Mouse (Mus musculus): ENCODE results near the gene Spats2. TPM values are rescaled to one million over a fixed set of nuclear protein-coding genes. Genes with fewer than 3 reads are reported as not detected.
"Not testable (repeated sequence)": the region's sequence is repeated elsewhere in the genome, so short reads cannot be mapped to it uniquely, and the experiment has no call there.

Gene Spats2
- polyA plus RNA-seq, 1 experiment from 2014 or later = 60.1 TPM

DNA sequence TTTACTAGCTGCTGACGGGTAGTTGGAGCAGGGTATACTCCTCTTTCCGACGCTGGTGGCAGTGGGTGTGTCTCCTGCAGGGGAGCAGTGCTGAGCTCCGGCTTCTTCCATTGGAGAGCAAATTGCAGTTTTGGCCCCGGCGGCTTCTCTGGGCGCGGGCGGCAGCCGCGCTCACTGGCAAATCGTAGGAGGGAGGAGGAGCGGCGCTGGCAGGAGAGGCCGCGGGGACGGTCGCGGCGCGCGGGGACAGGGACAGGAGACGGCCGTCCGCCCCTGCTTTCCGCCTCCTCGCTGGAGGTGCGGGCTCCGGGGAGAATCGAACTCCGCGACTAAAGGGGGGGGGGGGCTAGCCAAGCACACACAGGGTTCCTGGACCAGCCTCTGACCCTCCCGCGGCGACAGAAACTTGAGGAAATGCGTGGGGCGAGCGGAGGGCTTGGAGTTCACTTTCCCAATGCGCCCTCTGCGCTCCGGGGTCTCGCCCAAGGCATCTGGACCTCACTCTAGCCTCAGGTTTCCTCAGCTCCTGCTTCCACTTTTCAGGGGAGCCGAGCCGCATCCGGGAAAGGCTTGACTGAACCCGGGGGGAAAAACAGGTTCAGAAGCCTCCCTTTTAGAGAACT, 98.0 kb downstream of the Spats2 start:
- Histone ChIP-seq H3K4me1 (peaks cover 62% of the 10 kb centered on the region), H3K27me3 (replicated peaks; ENCODE audit: low read depth, poor library complexity, severe bottlenecking) (peaks cover 96% of the 10 kb centered on the region), H3K4me3 (peak overlapping the region; percentile 57), H3K9me3 (no peaks in the 10 kb centered on the region), H3K36me3 (replicated peaks) (no peaks in the 10 kb centered on the region), H3K27ac (replicated peaks) (0 out of 2 replicates have a peak overlapping the region, but pooled peaks have one; percentile 59)
- WGBS = under 1% methylated on average over 43 of the region's 46 CpGs
- DNase-seq (ENCODE audit: low spot score) = peak; percentile 65

DNA sequence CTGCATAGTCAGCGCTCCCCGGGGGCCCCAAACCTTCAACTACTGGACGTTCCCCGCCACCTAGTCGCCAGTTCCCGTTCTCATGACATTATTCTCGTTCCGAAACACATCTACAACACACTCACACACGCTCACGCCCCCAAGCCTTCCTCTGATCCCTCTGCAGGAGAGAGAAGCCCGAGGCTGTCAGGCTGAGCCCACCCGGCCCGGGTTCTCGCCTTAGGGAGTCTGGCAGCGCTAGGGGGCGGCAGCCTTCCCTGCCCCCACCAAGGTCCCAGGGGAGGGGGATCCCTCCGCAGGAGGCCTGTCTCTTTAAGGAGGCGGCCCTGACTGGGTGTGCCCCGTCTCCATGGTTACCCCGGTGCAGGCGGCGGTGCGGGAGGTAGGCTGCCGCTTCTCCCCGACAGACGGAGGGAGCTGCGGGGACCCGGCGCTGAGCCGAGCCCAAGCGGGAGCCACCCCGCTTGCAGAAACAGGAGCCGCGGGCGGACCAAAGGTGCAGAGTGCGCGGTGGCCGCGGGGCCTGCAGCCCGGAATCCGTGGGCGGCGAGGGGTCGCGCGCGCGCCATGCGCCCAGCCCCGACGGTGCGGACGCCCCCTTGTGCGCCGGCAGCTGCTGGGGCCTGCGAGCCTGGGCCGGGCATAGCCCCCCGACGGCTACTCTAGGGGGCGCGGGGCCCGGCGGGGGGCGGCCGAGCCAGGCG, 98.6 kb downstream of the Spats2 start, which contains the start of gene Kcnh3:
Gene Kcnh3 (plus strand): TSS at position 654 of the 704 bp plus-strand sequence.
- H3K27ac ChIP-seq (replicated peaks) = peak within 1 kb of the TSS; percentile 59
- DNase-seq (ENCODE audit: low spot score) = no peak
- H3K27me3 ChIP-seq (replicated peaks; ENCODE audit: low read depth, poor library complexity, severe bottlenecking) = peaks cover 100% of the 10 kb centered on the region
- peaks cover 62% of the 10 kb centered on the region for H3K4me1 ChIP-seq
- no peaks in the 10 kb centered on the region for H3K36me3 ChIP-seq (replicated peaks)
- no peaks in the 10 kb centered on the region for H3K9me3 ChIP-seq
- WGBS = 1% methylated on average over 66 of the region's 66 CpGs
- peak within 1 kb of the TSS; percentile 57 for H3K4me3 ChIP-seq

DNA sequence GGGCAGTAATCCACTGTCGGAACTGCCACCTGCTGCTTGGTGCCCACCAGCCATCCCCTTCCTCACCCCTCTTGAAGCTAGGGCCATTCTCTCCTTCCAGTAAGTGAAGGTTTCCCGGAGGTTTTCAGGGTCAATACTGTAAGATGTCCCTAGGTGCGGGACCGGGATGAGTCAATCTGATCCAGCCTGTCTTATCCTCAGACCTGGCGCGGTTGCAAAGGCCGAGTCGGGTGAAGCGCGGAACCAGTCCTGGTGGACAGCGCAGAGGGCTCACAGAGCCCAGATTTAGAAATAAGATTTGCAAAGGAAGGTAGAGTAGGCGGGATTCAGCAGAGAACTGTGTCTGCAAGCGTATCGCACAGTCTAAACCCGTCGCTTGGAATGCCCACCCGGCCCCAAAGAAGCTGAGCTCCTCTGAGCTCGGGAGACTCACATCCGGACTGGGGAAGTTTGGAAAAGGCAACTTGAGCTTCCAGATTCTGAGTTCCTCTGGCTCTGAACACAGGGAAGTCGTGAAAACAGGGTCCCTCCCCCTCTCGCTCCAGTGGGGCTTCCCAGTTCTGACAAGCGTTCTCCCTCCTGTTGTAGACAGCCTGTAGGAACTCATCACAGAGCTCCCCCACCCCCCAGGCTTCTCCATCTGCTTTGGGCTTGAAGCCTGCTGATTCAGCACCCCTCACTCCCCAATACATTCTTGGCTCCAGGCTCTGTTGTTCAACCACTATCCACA, 99.5 kb downstream of the Spats2 start:
- Histone ChIP-seq H3K4me1 (peaks cover 67% of the 10 kb centered on the region), H3K4me3 (peak overlapping the region; percentile 57), H3K36me3 (replicated peaks) (no peaks in the 10 kb centered on the region), H3K27ac (replicated peaks) (0 out of 2 replicates have a peak overlapping the region, but pooled peaks have one; percentile 35), H3K9me3 (no peaks in the 10 kb centered on the region), H3K27me3 (replicated peaks; ENCODE audit: low read depth, poor library complexity, severe bottlenecking) (peaks cover 100% of the 10 kb centered on the region)
- DNase-seq (ENCODE audit: low spot score) = peak; percentile 51
- WGBS = 2% methylated on average over 22 of the region's 22 CpGs

DNA sequence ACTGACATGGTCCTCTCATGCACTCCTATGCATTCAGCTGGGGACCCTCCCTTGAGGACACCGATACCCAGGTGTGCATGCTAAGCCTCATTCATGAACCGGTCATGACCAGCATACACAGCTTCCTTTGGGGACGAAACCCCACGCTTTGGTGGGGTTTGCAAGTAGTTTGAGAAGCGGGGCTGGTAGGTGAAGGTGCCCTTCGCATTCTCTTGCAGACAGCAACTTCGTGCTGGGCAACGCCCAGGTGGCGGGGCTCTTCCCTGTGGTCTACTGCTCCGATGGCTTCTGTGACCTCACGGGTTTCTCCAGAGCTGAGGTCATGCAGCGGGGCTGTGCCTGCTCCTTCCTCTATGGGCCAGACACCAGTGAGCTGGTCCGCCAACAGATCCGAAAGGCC, 100.4 kb downstream of the Spats2 start:
- Histone ChIP-seq H3K36me3 (replicated peaks) (no peaks in the 10 kb centered on the region), H3K27me3 (replicated peaks; ENCODE audit: low read depth, poor library complexity, severe bottlenecking) (peaks cover 100% of the 10 kb centered on the region), H3K4me3 (no peak overlapping the region), H3K9me3 (no peaks in the 10 kb centered on the region), H3K4me1 (peaks cover 70% of the 10 kb centered on the region), H3K27ac (replicated peaks) (no peak overlapping the region)
- DNase-seq (ENCODE audit: low spot score) = peak; percentile 20
- 15% methylated on average over 14 of the region's 14 CpGs for WGBS

DNA sequence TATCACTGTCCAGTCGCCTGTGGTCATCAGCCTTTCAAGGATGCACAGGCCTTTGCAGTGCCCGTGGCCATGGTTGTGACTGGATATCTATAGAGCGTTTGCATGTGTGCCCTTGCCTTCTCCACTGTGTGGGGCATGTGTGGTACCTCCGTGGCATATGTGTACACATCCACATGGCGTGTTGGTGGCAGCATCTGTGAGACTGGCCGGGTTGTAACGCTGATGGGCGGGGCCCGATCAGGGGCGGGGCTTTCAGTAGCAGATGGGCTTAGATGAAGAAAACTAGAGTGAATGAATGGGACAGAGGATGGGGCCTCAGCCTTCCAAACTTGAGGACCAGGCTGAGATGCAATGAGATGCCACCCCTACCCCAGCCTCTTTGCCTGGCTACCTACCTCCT, 106.3 kb downstream of the Spats2 start:
- no peak for DNase-seq (ENCODE audit: low spot score)
- 74% methylated on average over 10 of the region's 10 CpGs for WGBS
- H3K9me3 ChIP-seq = no peaks in the 10 kb centered on the region
- no peaks in the 10 kb centered on the region for H3K36me3 ChIP-seq (replicated peaks)
- no peak overlapping the region for H3K27ac ChIP-seq (replicated peaks)
- no peak overlapping the region for H3K4me3 ChIP-seq
- H3K27me3 ChIP-seq (replicated peaks; ENCODE audit: low read depth, poor library complexity, severe bottlenecking) = peaks cover 85% of the 10 kb centered on the region
- peaks cover 27% of the 10 kb centered on the region for H3K4me1 ChIP-seq

DNA sequence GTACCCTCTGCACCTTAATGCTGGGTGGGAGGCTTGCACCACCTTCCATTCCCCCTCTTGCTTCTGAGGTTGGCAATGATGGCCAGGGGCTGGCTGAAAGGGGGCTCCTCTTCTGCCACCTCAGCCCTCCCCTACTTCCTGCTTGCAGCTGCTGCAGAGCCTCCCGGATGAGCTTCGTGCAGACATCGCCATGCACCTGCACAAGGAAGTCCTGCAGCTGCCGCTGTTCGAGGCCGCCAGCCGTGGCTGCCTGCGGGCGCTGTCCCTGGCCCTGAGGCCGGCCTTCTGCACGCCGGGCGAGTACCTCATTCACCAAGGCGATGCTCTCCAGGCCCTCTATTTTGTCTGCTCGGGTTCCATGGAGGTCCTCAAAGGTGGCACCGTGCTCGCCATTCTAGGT, 108.0 kb downstream of the Spats2 start:
- 65% methylated on average over 17 of the region's 17 CpGs for WGBS
- DNase-seq (ENCODE audit: low spot score) = no peak
- Histone ChIP-seq H3K4me1 (peaks cover 31% of the 10 kb centered on the region), H3K36me3 (replicated peaks) (no peaks in the 10 kb centered on the region), H3K9me3 (no peaks in the 10 kb centered on the region), H3K27ac (replicated peaks) (no peak overlapping the region; the same call in 1 of the 2 replicates), H3K27me3 (replicated peaks; ENCODE audit: low read depth, poor library complexity, severe bottlenecking) (peaks cover 68% of the 10 kb centered on the region), H3K4me3 (no peak overlapping the region)

DNA sequence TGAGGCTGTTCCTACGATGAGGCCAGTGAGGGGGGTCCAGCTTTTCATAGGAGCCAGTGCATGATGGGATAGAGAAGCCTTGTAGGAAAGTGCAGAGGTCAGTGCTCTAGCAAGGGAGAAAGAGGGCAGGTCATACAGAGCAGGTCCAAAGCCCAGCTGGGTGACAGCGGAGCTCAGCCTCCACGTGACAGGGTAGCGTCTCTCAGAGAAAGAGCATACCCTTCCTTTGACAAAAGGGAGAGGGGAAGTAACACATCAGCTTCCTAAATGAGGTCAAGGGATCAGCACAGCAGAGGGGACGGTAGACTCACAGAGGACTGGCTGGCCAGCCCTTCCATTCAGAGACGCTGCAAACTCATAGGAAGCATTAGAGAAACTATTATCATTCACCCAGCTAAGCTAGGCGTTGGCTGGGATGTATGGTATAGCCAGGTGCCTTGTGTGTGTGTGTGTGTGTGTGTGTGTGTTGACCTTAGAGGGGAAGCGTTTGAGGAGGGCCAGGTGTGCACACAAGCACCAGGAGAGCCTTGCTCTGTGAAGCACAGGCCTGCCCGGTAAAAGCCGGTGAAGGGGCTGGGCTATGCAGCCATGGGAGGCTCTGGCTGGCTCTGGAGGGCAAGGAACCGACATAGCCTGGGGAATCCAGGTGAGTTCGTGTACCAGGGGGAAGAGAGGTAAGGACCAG, 108.8 kb downstream of the Spats2 start:
- 60% methylated on average over 12 of the region's 12 CpGs for WGBS
- H3K9me3 ChIP-seq = no peaks in the 10 kb centered on the region
- H3K4me3 ChIP-seq = no peak overlapping the region
- H3K4me1 ChIP-seq = peaks cover 31% of the 10 kb centered on the region
- H3K27ac ChIP-seq (replicated peaks) = no peak overlapping the region
- no peaks in the 10 kb centered on the region for H3K36me3 ChIP-seq (replicated peaks)
- peaks cover 60% of the 10 kb centered on the region for H3K27me3 ChIP-seq (replicated peaks; ENCODE audit: low read depth, poor library complexity, severe bottlenecking)
- DNase-seq (ENCODE audit: low spot score) = no peak

DNA sequence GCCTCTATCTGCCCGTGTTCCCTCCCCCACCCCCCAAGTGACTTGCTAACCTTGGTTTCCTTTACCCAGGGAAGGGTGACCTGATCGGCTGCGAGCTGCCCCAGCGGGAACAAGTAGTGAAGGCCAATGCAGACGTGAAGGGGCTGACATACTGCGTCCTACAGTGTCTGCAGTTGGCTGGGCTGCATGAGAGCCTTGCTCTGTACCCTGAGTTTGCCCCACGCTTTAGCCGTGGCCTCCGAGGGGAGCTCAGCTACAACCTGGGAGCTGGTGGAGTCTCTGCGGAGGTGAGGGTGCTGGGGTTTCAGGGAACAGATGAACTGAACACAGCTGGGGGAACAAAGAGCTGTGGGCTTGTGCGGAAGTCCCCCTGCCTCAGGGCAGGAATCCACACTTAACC, 112.3 kb downstream of the Spats2 start:
- peaks cover 26% of the 10 kb centered on the region for H3K36me3 ChIP-seq (replicated peaks)
- whole genome bisulfite sequencing = 47% methylated on average over 11 of the region's 11 CpGs
- no peak overlapping the region for H3K4me3 ChIP-seq
- no peak for DNase-seq (ENCODE audit: low spot score)
- H3K9me3 ChIP-seq = no peaks in the 10 kb centered on the region
- H3K4me1 ChIP-seq = peaks cover 25% of the 10 kb centered on the region
- H3K27me3 ChIP-seq (replicated peaks; ENCODE audit: low read depth, poor library complexity, severe bottlenecking) = peaks cover 25% of the 10 kb centered on the region
- H3K27ac ChIP-seq (replicated peaks) = peak overlapping the region; percentile 14

DNA sequence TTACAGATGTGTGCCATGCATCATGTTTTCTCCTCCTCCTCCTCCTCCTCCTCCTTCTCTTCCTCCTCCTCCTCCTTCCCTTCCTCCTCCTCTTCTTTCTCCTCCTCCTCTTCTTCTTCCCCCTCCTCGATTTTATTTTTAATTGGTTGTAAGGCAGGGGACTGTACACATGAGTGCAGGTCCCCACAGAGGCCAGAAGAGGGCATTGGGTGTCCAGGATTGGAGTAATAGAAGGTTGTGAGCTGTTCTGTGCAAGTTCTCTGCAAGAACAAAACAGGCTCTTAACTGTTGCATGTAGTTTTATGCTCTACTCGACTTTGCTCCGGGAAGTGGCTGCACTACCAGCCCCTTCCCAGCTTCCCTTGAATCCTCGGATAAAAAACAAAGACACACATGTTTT, 114.4 kb downstream of the Spats2 start:
- Histone ChIP-seq H3K9me3 (no peaks in the 10 kb centered on the region), H3K27ac (replicated peaks) (no peak overlapping the region), H3K36me3 (replicated peaks) (peaks cover 47% of the 10 kb centered on the region), H3K4me3 (no peak overlapping the region), H3K4me1 (peaks cover 10% of the 10 kb centered on the region), H3K27me3 (replicated peaks; ENCODE audit: low read depth, poor library complexity, severe bottlenecking) (peaks cover 5% of the 10 kb centered on the region)
- DNase-seq (ENCODE audit: low spot score) = no peak
- 76% methylated on average over 4 of the region's 4 CpGs for WGBS

DNA sequence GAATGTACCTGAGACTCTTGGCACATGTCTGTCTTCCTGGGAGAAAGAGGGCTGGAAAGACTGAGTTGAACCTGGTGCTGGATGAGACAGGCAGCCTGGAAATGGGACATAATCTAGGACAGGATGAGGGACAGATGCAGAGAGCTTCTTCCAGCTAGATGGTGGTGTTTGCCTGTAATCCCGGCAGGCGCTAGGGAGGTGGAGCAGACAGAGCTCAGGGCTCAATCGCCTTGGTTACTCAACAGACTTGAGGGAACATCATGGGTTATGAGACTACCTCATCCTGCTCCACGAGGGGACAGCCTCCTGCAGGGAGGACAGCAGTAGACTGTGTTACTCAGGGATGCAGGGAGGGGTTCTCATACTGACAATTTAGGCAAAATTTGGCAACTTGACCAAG, 115.5 kb downstream of the Spats2 start:
- peaks cover 59% of the 10 kb centered on the region for H3K36me3 ChIP-seq (replicated peaks)

DNA sequence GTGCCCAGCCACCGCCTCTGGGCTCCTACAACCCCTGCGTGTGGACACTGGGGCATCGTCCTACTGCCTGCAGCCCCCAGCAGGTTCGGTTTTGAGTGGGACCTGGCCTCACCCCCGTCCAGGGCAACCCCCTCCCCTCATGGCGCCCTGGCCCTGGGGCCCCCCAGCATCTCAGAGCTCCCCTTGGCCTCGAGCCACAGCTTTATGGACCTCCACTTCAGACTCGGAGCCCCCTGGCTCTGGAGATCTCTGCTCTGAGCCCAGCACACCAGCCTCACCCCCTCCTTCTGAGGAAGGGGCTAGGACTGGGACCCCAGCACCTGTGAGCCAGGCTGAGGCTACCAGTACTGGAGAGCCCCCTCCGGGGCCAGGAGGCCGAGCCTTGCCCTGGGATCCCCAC, 116.3 kb downstream of the Spats2 start:
- Histone ChIP-seq H3K9me3 (no peaks in the 10 kb centered on the region), H3K4me3 (no peak overlapping the region), H3K27me3 (replicated peaks; ENCODE audit: low read depth, poor library complexity, severe bottlenecking) (no peaks in the 10 kb centered on the region), H3K4me1 (peaks cover 10% of the 10 kb centered on the region), H3K27ac (replicated peaks) (no peak overlapping the region), H3K36me3 (replicated peaks) (peaks cover 67% of the 10 kb centered on the region)
- DNase-seq (ENCODE audit: low spot score) = no peak
- WGBS = 92% methylated on average over 10 of the region's 10 CpGs

More for the DNA sequence above, 115.5 kb downstream of the Spats2 start:
- H3K4me3 ChIP-seq = no peak overlapping the region
- H3K27me3 ChIP-seq (replicated peaks; ENCODE audit: low read depth, poor library complexity, severe bottlenecking) = no peaks in the 10 kb centered on the region
- WGBS = 74% methylated on average over 4 of the region's 4 CpGs
- peaks cover 10% of the 10 kb centered on the region for H3K4me1 ChIP-seq
- no peak overlapping the region for H3K27ac ChIP-seq (replicated peaks)
- no peaks in the 10 kb centered on the region for H3K9me3 ChIP-seq
- DNase-seq (ENCODE audit: low spot score) = no peak

DNA sequence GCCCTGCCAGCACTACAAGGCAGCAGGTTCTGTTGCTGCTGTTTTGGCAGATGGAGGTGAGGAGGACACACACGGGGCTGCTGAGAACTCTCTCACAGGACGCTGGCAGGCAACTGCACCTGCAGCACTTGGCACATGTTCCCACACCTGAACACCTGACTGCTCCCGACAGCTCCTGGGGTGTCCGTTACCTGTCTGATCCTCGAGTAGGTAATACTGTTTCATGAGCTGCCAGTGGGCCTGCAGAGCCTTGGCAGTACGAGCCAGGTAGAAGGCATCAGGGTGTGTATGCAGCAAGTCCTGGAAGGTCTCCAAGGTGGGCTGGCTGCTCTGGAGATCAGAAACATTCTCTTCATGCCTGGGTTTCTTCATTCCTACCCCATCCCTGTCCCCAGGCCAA, 121.0 kb downstream of the Spats2 start:
- WGBS = 94% methylated on average over 6 of the region's 6 CpGs
- peaks cover 83% of the 10 kb centered on the region for H3K36me3 ChIP-seq (replicated peaks)
- not testable (repeated sequence) for DNase-seq (ENCODE audit: low spot score); H3K27me3 ChIP-seq (replicated peaks; ENCODE audit: low read depth, poor library complexity, severe bottlenecking); H3K4me3 ChIP-seq; H3K9me3 ChIP-seq; H3K27ac ChIP-seq (replicated peaks)
- H3K4me1 ChIP-seq = peaks cover 11% of the 10 kb centered on the region

Data from embryonic facial prominence, embryonic 10.5 days (tissue).